Mouse (Mus musculus) fibroblast of lung, adult 2 months (primary cell): ENCODE data around the gene Cebpa.

Experiments
- DNase-seq: peaks from one replicate; pipeline ENCODE4 v3.0.0-alpha.2; 2011; ENCODE audit warnings: low read depth

Cebpa gene

GRCm38 (mm10) chr7:35146269-35146668, 27.2 kb downstream of the Cebpa start:
- peak; percentile 29 for DNase-seq

- no peak for DNase-seq
These were observed 30.7 kb downstream of the Cebpa start for GRCm38 (mm10) chr7:35149616-35150433.

- DNase-seq = no peak
These were observed 31.8 kb downstream of the Cebpa start for GRCm38 (mm10) chr7:35150860-35151259.

GRCm38 (mm10) chr7:35154449-35154848, 35.4 kb downstream of the Cebpa start:
- DNase-seq = no peak

GRCm38 (mm10) chr7:35156561-35157477, 37.7 kb downstream of the Cebpa start:
- DNase-seq = no peak

- no peak for DNase-seq
These were observed 38.4 kb downstream of the Cebpa start for GRCm38 (mm10) chr7:35157512-35157911.

GRCm38 (mm10) chr7:35162443-35162842, 43.4 kb downstream of the Cebpa start:
- no peak for DNase-seq

GRCm38 (mm10) chr7:35163600-35163999, 44.5 kb downstream of the Cebpa start:
- no peak for DNase-seq

GRCm38 (mm10) chr7:35164131-35164530, 45.0 kb downstream of the Cebpa start:
- no peak for DNase-seq

GRCm38 (mm10) chr7:35166988-35167387, 47.9 kb downstream of the Cebpa start:
- no peak for DNase-seq

- no peak for DNase-seq
These were observed 48.8 kb downstream of the Cebpa start for GRCm38 (mm10) chr7:35167925-35168324.

GRCm38 (mm10) chr7:35169341-35169740, 50.2 kb downstream of the Cebpa start:
- peak; percentile 59 for DNase-seq
